Mouse (Mus musculus): ENCODE measurements around the gene Plpp3.

The Plpp3 gene

DNA sequence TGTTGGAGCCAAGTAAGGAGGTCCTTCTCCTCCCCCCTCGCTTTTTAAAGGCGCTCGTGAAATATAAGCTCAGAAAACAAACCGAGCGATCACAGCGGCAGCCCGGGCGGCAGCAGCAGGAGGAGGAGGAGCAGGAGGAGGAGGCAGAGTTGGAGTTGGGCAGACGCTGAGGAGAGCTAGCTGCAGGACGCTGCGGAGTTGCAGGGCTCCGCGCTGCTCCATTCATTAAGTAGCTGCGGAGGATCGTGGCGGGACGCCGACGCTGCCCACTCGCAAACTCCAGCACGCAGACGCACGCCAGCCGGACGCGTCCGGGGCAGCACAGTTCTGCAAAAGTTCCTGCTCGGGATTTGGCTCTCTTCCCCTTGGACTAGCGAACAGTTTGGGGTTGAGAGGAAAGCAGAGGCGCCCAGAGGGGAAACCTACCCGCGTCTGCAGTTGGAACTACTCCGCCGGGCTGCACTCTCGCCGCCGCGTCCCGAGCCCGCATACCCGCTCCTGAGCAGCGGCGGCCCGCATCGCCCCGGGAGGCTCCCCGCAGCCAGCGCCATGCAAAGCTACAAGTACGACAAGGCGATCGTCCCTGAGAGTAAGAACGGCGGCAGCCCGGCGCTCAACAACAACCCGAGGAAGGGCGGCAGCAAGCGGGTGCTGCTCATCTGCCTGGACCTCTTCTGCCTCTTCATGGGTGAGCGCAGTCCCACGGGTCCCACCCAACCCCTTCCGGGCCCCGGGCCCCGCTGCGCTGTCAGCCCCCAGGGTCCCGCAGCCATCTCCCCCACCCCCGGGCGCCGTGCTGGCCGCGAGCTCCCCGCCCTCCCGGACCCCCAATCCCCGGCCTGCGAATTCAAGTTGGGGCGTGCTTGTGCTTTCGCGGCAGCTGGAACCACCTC lies at the start of gene Plpp3:
Gene Plpp3, plus strand, starts transcription at position 72 of the 893 bp plus-strand sequence.
- DNase-seq (ENCODE audit: extremely low read depth, insufficient read length, low spot score): peak; percentile 92

DNA sequence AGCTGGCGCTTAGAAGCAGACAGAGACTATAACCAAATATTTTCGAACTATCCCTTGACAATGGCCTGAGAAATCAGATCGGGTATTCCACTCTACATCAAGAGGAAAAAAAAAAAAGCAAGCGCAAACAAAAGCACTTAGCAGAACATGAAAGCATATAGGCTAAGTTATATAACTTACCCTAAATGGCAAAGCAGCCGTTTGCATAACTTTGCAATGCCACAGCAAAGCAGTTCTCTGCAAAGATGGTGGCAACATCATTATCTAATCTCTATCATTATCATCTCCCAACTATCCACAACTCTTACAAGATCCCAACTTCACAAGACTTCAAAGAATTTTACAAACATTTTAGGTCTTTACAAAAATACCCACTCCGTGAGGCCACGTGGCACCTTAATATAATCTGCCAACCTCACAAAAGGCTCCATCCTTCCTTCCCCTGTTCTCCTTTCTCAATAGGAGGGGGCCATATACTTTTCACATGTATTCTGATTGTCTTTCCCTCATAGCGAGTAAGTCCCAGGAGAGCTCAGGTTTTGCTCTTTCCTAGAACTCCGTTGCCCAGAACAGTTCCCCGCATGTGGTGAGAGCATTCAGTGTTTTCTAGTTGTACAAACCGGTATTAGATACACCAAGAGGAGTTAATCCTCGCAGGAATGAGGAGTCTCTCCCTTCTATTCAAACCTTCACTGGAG lies 49.1 kb upstream of the Plpp3 start:
- no peak for DNase-seq (ENCODE audit: extremely low read depth, insufficient read length, low spot score)

DNA sequence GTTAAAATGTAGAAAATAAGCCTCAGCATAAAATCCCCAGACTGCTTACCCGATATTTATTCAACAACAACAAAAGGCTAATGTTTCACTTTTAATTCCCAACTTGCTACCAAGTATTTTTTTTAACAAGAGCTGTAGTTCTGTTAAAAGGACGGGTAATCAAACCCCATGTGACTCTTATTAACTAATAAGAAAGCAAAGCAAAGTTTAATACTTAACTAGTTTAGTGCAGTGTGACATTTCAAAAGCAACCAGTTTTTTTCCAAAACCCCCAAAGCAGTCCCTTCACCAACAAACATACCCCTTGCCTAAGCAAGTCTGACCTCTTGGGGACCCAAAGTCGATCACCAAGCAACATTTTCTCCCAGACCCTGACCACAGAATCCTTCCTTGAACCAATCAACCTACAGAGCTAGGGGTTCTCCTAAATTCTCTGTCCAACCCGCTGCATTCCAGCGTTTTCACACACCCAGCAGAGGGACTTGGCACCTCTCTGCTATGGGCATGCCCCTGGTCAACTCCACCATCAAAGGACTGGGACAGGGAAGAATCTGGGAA lies 48.4 kb upstream of the Plpp3 start:
- no peak for DNase-seq (ENCODE audit: extremely low read depth, insufficient read length, low spot score)

DNA sequence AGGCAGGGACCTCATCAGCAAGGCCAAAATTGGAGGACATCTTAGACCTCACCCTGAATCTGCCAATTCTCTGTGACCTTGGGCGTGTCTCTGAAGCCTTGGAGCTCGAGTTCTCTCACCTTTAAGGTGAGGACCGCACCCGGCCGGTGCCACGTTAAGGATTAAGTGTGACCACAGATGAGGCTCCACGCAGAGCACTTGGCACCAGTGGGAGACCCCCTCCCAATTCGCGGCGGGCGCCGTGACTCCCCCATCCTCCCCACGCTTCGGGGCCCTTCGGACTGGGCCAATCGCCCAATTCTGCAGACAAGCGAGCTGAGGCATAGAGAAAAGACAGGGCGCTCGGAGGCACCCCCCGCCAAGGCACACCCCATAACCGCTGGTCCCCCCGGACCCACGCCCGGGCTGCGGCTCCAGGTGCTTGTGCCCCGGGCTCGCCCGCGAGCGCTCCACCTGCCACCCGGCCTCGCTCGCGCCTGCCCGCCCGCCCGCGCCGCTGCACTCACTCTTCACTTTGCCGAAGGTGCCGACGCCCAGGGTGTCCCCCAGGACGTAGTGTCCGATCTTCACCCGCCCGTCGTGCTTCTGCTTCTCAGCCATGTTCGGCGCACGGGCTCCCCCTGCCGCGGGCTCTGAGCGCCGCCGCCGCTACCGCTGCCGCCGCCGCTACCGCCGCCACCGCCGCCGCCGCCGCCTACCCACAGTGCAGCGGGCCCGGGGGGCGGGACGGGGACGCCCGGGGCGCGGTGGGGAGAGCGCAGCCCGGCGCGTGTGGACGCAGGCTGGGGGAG lies 47.8 kb upstream of the Plpp3 start, which contains the start of gene Prkaa2:
Gene Prkaa2, minus strand, starts transcription at position 692 of the 791 bp plus-strand sequence.
- no peak for DNase-seq (ENCODE audit: extremely low read depth, insufficient read length, low spot score)

DNA sequence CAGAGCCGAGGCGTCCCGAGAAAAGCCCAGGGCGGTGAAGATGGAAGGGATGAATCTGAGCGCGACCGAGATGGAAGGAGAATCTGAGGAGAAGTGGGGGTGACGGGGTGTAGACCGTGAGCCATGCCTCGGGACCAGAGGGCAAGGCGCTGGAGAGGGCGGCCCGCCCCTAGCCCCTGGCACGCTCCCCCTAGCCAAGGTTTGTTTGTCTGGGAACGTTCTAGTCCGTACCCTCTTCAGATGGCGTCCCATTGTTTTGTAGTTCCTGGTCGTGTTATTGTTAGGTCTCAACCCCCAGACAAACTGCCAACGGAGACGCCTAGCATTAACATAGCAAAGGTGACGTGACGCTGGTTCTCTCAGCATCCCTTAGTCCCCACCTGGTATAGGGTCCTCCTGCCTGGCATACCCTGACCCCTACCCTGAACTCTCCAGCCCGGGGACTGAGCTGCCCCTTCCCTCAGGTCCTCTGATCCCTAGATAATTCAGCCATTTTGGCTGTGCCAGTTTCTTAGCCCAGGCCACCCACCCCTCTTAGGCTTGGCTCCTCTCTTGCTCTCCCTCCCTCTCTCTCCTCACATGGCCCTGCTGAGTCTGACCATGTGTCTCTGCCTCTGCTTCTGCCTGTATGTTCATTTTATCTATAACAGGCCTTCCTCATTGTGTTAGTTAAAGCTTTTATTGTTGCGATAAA lies 47.0 kb upstream of the Plpp3 start:
- DNase-seq (ENCODE audit: extremely low read depth, insufficient read length, low spot score): no peak

DNA sequence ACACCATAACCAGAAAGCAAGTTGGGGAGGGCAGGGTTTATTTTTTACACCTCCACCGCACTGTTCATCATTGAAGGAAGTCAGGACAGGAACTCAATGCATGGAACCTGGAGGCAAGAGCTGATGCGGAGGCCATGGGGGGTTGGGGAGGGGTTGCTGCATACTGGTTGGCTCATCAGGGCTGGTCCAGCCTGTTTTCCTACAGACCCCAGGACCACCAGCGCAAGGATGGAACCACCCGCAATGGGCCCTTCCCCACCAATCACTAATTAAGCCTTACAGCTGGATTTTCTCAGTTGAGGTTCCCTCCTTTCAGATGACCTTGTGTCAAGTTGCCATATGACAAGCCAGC lies 46.5 kb upstream of the Plpp3 start:
- no peak for DNase-seq (ENCODE audit: extremely low read depth, insufficient read length, low spot score)

DNA sequence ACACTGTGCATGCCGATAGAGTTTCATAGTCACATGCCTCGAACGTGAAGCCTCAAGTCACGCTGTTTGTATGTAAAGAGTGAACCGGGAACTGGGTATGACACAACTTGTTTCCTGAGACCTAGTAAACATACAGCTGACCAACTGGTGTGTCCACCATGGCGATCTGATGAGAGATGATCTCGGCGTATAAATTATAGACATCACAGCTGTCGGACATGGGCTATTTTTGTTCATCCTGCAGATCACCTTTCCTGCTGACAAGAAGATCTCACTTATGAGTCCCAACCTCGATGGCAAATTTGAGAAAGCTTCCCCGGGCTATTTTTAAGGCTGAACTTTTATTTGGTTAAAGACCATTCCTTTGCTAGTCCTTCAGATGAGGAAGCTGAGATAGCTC lies 45.4 kb upstream of the Plpp3 start:
- DNase-seq (ENCODE audit: extremely low read depth, insufficient read length, low spot score): no peak

DNA sequence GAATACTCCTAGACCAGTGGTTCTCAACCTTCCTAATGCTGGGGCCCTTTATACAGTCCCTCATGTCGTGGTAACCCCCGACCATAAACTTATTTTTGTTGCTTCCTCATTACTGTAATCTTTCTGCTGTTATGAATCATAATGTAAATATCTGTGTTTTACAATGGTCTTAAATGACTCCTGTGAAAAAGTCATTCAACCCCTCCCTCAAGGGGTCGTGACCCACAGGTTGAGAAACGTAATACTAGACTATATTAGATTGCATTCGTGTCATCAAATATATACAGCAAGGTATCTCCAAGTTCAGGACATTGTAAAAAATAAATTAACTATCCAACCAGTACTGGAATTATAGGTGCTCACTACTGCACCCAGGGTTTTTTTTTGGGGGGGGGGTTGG lies 44.1 kb upstream of the Plpp3 start:
- no peak for DNase-seq (ENCODE audit: extremely low read depth, insufficient read length, low spot score)

DNA sequence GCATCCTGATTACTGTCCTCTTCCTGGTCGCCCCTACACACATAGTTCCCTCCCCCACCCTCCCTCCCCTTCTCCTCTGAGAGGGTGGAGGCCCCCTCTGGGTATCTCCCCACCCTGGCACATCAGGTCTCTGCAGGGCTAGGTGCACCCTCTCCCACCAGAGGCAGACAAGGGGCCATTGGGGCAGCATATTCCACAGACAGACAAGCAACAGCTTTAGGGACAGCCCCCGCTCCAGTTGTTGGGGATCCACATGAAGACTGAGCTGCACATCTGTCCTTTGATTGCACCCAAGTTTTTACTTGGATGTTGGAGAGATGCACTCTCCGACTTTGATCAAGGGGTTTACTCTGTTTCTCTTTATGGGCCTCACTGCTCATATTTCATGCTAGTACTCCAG lies 43.7 kb upstream of the Plpp3 start:
- no peak for DNase-seq (ENCODE audit: extremely low read depth, insufficient read length, low spot score)

DNA sequence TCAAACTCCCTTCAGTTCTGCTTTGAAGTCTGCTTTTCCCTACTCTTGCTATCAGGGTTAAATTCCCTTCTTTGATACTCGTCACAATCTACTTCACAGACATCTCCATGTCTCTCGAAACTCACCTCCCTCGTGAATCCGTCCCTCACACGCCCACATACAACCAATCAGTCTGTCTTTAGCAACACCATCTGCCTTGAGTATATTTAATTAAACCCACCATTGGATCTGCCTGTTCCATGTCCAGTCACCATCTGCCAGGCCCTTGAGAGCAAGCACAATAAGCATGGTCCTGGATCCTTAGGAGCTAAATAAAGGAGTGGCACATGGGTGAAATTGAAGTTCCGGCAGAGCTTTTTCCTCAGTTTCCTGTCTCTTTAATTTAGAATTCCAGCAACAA lies 36.1 kb upstream of the Plpp3 start:
- DNase-seq (ENCODE audit: extremely low read depth, insufficient read length, low spot score): no peak

DNA sequence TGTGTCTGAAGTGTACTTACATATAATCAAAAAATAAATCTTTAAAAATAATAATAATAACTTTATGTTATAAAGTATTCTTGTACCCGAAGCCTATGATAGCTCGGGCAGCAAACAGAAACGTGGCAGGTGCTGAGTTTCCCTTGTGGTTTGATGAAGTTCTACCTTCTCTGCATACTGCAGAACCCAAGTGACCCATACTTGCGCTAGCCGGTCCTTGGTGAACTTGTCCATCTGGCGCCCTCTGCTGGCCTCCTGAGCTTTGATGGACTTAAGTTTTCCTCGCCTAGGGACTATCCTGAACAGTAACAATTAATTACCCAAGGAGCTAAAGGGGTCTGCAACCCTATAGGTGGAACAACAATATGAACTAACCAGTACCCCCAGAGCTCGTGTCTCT lies 34.7 kb upstream of the Plpp3 start:
- DNase-seq (ENCODE audit: extremely low read depth, insufficient read length, low spot score): peak; percentile 11

DNA sequence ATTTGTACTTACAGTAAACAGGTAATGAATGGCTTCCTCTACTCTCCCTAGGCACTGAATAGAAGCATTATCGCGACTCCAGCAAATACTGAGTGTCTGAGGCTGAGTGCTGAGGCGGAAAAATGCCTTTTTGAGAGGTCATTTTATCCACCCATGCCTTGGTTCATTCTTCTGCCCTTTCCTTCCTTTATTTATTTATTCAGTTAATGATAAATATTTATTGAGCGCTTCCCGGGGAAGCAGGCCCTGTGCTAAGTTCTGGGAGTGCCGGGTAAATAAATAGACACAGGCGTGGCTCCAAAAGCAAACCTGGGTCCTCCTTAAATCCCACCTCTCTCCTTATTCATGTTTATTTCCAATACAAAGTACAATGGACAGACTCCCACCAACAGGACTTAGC lies 27.9 kb upstream of the Plpp3 start:
- DNase-seq (ENCODE audit: extremely low read depth, insufficient read length, low spot score): no peak

DNA sequence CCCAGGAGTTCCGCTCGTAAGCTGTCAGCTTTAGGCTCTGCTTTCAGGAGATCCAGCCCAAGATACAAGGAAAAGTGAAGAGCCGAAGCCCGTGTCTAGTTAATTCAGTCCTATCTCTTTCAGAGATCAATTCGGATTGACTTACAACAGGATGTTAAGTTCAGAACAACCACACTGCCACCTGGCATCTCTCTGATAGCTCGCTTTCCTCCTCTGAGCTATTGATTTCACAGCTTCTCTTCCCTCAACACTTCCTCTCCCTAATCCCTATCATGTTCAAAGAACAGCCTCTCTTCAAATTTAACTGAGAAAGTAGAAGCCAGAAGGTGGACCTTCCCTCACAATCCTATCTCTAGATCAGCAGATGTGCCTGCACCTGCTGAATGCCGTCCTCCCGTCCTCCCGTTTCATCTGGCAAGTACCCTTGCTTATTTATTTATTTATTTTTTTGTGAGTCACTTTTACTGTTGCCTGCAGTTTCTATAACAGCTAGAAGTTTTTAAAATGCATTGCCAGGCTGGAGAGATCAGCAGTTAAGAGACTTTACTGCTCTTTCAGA lies 25.3 kb upstream of the Plpp3 start:
- no peak for DNase-seq (ENCODE audit: extremely low read depth, insufficient read length, low spot score)

DNA sequence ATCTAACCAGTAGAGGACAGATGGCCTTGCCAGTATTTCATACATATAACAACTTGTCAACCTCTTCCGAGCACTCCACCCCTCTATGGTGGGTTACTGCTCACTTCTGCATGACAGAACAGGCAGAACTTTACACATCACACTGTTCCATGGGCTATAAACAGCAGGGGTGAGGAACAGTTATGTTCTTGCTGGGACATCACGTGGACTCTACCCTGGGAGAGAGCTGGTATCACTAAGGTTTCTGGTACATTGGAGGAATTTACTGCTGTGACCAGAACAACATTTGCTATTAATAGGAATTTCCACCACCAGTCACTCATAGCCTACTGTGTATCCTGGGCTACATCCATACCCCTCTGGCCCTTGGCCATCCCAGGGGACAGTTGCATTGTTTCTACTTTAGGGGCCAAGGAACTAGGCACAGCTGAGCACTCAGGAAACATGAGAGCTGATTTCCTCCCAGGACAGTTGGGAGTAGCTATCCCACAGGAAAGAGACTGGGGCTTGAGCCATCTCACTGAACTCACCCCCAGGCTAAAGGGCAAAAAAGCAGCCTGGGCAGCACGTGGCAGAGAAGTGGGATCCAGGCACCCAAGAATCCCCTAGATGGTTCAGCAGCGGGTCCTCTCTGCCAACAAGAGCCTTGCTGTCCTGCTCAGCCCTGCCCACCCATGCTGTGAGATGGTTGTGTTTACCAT lies 23.6 kb upstream of the Plpp3 start:
- DNase-seq (ENCODE audit: extremely low read depth, insufficient read length, low spot score): no peak

DNA sequence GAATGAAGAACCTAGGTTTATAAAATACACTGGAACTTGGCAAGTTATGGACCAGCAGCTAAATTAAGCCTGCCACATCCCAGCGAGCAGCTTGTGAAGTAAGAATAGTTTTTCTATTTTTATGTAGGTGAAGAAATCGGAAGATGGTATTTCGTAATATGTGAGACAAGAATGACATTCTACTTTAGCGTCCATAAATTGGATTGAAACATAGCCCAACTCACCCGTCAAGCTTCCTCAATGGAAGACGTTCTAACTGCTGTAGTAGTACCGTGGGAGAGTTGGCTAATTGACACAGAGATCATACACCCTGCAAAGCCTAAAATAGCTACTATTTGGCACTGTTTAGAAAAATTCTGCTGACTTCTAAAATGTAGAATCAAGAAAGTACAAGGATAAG lies 7.7 kb upstream of the Plpp3 start:
- no peak for DNase-seq (ENCODE audit: extremely low read depth, insufficient read length, low spot score)

DNA sequence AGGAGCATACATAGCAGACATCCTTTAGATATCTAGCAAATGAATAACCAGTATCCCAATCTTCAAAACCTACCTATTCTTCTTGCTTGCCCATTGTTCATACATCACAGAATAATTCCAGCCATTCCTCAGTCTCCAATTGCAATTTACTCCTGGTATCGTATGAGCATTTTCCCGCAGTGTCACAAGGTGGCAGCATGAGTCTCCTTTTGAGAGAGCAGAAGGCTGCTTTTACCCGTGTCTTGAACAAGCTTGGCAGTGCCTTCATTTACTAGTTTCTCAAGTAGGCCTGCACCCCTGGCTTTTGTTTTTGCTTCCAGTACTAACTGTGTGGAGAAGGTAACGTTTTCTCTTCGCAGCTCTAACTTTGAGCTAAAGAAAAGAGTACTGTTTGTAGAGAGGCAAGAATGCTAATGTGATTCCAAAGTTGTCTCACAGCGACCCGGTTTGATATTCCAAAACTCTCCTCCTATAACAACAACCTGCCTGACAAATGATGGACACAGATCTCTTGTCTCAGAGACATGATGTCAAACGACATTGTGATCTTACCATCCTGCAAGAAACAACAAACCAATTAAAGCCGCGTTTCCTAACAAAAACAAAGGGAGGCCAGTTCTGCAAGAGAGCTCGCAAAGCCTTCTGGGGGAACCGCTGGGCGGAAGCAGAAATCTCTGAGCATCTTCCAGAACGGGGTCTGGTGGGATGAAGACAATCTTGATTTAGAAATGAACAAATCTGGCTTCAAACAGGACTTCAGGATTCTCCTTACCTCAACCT lies 5.0 kb upstream of the Plpp3 start:
- peak; percentile 15 for DNase-seq (ENCODE audit: extremely low read depth, insufficient read length, low spot score)

DNA sequence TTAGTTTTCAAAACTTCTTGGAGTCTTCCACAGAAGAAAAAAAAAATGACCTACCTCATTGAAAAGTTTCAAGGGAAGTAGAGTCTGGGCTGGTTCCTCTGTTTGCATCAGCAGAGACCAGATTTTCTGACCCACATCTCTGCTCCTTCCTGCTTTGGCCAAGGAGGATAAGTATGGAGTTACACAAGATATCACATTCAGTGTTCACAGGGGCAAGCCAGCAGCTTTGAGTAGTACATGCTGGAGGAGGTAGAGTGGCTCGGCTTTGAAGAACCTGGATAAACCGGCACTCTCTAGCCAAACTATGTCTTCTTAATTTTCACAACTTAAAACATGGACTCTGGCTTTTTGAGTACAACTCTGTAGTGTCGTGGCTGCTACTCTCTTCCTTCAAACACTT lies 3.9 kb upstream of the Plpp3 start:
- no peak for DNase-seq (ENCODE audit: extremely low read depth, insufficient read length, low spot score)

DNA sequence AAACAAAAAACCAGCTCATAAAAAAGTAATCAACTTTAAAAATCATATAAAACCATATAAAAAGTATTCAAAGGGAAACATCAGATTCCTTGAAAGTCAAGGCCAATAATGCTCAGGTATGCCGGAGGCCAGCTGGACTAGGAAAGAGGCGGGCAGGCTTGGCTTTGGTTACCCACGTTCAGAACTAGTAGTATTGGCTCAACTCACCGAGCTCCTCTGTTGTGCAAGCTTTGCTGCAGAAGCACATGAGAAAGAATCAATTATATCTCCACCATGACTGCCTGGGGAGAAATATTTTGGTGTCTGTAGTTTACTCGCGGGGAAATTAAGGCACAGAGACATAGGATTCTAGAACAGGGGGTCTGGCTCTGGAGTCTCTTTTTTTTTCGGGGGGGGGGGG lies 866 bp upstream of the Plpp3 start:
- DNase-seq (ENCODE audit: extremely low read depth, insufficient read length, low spot score): no peak

DNA sequence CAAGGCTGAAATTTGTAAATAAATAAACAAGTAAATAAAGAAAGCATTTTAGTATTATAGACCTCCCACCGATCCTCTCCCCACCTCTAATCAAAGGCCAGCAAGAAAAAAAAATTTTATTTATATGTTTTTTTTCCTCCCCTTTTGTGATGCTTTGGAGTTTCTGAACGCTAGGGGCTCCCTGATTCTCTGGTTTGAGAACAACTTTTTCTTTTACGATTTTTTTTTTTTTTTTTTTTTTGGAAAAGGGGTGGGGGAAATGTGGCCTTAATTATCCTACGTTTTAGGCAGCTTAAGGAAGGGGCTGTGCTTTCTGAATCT lies 232 bp upstream of the Plpp3 start:
- DNase-seq (ENCODE audit: extremely low read depth, insufficient read length, low spot score): no peak
